Mouse (Mus musculus) liver, adult 2 months (tissue): ENCODE measurements around the gene Lcn5.

Experiments used
- CTCF ChIP-seq: fragments of 200-500 bp; IDR thresholded peaks from 2 replicates; pipeline ENCODE4 v1.5.1; 2011; ENCODE audit warnings: low read depth, low read length, control low read depth
- POLR2A ChIP-seq: fragments of 200-500 bp; IDR thresholded peaks from 2 replicates; pipeline ENCODE4 v1.6.1; 2011; ENCODE audit warnings: low read length, control low read depth; ENCODE audit not compliant: insufficient read depth; ENCODE audit errors: extremely low read depth

- TF ChIP-seq POLR2A (no peak), CTCF (no peak)
These were observed at the start of gene Lcn5 for GRCm38 (mm10) chr2:25657652-25658051.
